Mouse (Mus musculus) G1E-ER4 (cell line): ENCODE data around the gene Eftud2. TPM values are rescaled to one million over a fixed set of nuclear protein-coding genes. Genes with fewer than 3 reads are reported as not detected.

Experiments used
- GATA1 ChIP-seq: IDR thresholded peaks from one replicate; pipeline ENCODE4 v1.8.0; 2012; ENCODE audit warnings: low read length, inconsistent platforms
- polyA plus RNA-seq: library from polyadenylated mRNA; stranded (reverse); fragments of >175 nt; gene quantifications from 2 replicates; pipeline ENCODE4 v1.2.3, GENCODE M21; 2012

The Eftud2 gene
- polyA plus RNA-seq, 1 experiment, result 364 TPM

- no peak for TF ChIP-seq GATA1
Observed at GRCm38 (mm10) chr11:102890096-102890495, 9.3 kb upstream of the Eftud2 start.

DNA sequence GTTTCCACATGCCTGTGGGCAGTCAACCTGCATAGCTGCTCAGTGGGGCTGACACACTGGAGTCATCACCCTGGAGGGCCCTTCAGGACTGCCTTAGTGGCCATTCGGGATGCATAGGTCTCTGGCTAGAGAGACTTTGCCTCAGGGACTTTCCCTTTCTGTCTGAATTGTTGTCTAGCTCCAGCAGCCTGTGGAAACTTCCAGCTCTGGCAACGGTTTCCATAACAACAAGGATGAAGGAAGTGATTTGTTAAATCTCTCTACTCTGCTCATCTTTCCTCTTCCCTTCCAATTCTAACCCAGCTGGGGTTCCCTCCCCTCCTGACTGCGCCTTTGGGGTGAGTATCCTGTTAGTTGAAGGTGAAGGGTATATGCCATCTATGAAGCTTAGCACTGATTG, 7.3 kb upstream of the Eftud2 start:
- no peak for TF ChIP-seq GATA1

DNA sequence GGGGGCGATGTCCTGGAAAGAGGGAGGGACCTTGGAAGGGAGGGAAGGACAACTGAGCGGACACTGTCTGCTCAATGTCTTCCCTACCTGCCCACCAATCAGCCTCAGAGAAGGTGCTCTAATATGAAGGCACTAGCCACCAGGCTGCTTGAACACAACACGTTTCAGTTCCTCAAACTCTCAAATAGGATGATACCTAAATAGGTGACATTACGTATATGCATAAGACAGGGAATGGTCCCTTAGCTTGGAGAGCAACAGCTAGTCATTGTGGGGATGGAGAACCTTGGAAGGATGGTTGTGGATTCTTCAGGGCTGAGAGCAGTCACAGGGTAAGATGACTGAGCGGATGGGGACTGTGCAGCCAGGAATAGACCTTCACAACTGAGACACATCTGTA, 6.6 kb upstream of the Eftud2 start:
- no peak for TF ChIP-seq GATA1

GRCm38 (mm10) chr11:102884616-102885219, 3.9 kb upstream of the Eftud2 start, which contains the start of gene Fam187a:
Gene Fam187a, plus strand, starts transcription at chr11:102885169.
- no peak for TF ChIP-seq GATA1

DNA sequence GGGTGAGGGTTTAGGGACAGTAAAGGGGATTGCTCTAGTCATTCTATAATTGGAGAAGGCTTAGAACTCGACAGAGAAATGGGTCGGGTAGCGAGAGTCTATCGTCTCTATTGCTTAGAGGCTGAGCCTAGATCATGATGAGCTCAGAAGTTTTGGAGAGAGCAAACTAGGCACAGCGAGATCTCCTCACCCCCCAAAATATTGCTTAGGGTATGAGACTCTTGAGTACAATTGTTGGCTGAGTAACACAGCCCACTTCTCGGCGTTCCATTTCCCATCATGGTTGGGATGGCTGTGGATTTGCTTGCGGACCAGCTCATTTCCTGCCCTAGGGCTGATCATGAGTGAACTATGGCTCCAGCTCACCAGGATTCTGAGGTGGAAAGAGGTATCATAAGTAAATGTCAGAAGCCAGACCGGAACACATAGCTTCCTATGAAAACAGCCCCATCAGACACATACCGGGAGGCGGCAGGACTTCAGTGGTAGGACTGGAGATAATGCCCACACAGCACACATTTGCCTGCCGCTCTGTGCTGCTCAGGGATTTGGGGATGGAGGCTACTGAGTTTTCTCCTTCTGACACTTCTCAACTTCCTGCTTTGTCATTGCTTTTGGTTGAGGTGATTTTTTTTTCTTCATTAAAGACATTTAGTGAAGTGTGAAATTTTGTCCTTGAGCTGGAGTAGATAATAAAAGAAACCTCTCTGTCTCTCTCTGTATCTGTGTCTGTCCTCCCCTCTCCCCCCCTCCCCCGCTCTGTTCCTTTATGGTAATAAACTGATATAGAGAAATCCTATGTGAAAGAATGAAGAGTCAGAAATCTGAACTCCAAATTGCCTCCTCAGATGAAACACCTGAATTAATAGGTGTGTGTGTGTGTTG, 771 bp upstream of the Eftud2 start:
- TF ChIP-seq GATA1, result no peak

- TF ChIP-seq GATA1, result no peak
Observed at GRCm38 (mm10) chr11:102879558-102879957, 1.2 kb downstream of the Eftud2 start.

- TF ChIP-seq GATA1, result no peak
Observed at GRCm38 (mm10) chr11:102874801-102875334, 5.9 kb downstream of the Eftud2 start.

GRCm38 (mm10) chr11:102864272-102864671, 16.5 kb downstream of the Eftud2 start:
- no peak for TF ChIP-seq GATA1

DNA sequence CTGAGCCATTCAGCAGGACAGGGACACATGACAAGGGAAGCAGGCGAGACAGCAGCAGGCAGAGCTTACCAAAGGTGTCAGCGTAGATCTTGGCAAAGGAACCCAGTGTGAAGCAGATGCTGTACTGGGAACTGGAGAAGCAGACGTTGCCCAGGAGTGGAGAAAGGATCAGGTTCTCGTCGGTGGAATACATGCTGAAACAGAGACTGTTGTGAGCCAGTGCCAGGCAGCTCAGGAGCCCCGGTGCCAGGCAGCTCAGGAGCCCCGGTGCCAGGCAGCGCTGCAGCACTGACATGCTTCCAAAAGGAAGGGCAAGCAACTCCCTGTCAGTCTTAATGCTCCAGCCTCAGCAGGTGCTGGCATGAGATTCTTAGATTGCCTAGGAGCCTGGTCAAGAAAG, 20.9 kb downstream of the Eftud2 start:
- TF ChIP-seq GATA1, result no peak

DNA sequence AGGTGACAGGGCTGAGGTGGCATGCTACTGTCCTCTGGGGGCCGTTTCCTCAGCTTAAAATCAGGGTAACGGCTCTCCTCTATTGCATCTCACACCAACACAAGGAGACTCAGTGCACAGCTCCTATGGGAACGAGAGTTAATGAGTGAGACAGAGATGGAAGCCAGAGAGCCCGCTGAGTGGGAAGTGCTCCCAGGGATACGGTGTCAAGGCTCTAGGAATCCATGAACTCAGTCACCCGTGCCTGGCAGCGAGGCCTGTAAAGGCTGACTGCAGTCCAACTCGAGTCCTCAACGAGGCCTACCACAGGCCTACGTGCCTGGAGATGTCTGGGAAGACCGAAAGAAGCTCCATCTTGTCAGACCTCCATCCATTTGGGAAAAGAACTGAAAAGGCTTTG, 21.8 kb downstream of the Eftud2 start:
- TF ChIP-seq GATA1, result no peak

DNA sequence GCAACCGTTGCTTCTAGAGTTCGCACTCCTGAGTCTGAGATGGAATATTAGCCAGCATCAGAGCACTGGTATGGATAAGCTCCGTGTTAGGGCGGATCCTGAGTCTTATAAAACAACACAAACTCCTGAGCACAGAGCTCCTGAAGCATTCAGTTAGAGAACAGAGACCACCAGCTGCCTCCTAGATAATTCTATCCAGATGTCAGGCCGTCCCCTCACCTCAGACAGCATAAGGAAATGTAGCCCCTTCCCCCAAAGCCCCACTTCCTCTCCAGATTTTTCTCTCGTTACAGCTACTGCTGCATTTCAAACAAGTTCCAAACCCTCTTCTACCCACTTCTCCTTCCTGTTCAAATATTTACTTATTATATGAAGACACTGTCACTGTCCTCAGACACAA, 24.8 kb downstream of the Eftud2 start:
- no peak for TF ChIP-seq GATA1

DNA sequence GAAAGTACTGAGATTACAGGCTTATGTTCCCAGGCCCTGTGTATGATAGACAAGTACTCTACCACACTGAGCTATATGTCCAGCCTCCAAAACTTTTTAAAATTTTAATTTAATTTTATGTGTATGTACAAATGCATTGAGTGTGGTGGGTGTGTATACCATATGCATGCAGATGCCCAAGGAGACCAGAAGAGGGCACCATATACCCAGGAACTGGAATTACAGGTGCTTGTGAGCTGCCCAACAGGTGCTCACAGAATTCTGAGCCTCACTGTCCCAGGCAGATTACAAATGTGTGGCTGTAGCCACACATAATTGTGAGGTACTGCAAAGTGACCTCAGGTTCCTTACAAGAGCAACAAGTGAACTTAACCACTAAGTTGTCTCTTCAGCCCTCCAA, 27.0 kb downstream of the Eftud2 start:
- TF ChIP-seq GATA1, result no peak

DNA sequence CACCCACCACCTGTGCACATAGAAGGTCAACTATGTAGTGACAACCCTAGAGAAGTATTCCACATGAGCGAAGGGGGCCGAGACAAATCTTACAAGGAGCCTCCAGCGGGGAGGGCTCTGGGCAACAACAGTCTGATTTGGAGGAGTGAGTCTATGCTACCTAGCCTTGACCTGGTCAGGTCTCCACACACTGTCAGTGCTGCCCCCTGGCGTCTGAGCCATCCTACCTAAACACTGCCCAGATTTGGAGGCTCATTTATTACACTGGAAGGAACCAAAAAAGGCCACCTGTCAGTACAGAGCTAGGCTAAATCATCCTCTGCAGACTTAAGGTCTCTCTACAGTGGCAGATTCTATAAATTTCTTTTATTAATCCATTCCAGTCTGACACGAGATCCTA, 28.9 kb downstream of the Eftud2 start:
- TF ChIP-seq GATA1, result no peak

DNA sequence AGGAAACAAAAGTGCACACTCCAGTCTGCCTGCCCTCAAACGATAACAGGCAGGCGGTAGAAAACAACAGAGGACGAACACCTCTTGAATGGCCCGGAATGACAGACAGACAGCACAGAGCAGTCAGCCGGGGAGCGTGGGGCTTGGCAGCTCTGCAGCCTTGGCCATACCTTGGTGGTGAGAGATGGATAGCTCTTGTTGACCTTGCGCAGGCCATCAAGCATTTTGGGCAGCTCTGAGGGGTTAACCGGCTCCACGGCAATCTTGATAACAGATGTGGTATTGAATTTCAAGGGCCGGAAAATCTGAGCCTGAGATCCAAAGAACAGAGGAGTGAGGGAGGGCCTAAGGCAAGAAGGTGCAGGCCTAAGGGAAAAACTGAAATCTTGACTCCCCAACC, 34.9 kb downstream of the Eftud2 start:
- no peak for TF ChIP-seq GATA1

GRCm38 (mm10) chr11:102838616-102839150, 42.1 kb downstream of the Eftud2 start:
- no peak for TF ChIP-seq GATA1

DNA sequence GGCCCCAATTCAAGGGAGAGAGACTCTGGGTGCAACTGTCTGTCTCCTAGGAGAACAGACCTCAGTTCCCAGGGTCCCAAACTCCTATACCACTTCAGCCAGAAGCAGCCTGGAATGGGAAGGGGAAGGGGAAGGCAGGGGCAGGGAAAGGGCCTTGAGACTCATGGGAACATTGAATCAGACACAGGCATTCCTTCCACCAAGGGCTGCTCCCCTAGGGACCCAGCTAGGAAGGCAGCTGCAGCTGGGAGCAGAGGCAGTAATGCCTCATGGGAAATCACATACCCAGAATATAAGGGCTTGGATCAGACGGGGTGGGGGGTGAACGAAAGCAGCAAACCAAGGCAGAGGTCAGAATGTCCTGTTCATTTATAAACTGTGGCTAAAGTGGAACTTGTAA, 42.7 kb downstream of the Eftud2 start:
- no peak for TF ChIP-seq GATA1
